Mouse (Mus musculus): ENCODE results near the gene Diablo. TPM values are rescaled to one million over a fixed set of nuclear protein-coding genes. Genes with fewer than 3 reads are reported as not detected.

Diablo gene
- total RNA-seq, 1 experiment = 54.1 TPM

GRCm38 (mm10) chr5:123473817-123474216 lies 50.2 kb downstream of the Diablo start:
- Histone ChIP-seq H3K9ac (ENCODE audit: insufficient read depth, low read depth, low read length, poor library complexity, severe bottlenecking) (no peak overlapping the region), H3K4me1 (ENCODE audit: control insufficient read depth in 2 of 2, insufficient read depth in 2 of 2, low read length in 2 of 2, poor library complexity in 1 of 2) (no peaks in the 10 kb centered on the region), H3K27ac (ENCODE audit: insufficient read depth, low read depth, low read length, poor library complexity, severe bottlenecking) (no peak overlapping the region), H3K4me3 (ENCODE audit: insufficient read depth in 1 of 2, low read depth in 1 of 2, low read length in 2 of 2, poor library complexity in 1 of 2, severe bottlenecking in 1 of 2) (no peak overlapping the region), H3K9me3 (ENCODE audit: control insufficient read depth, insufficient read depth, low read depth, low read length) (no peaks in the 10 kb centered on the region), H3K36me3 (ENCODE audit: control insufficient read depth, insufficient read depth, low read length, poor library complexity, severe bottlenecking) (no peaks in the 10 kb centered on the region)
- no peak for TF ChIP-seq MAFK (IDR thresholded peaks at IDR 0.05; ENCODE audit: insufficient read depth, low read depth, low read length)
- no peak for TF ChIP-seq HCFC1 (IDR thresholded peaks at IDR 0.05; ENCODE audit: borderline replicate concordance, insufficient read depth, low read length)
- TF ChIP-seq ZC3H11A (IDR thresholded peaks at IDR 0.05; ENCODE audit: borderline replicate concordance, low read depth, low read length) = no peak
- no peak for TF ChIP-seq CHD2 (IDR thresholded peaks at IDR 0.05; ENCODE audit: low read depth, low read length)
- no peak for TF ChIP-seq ZNF384 (IDR thresholded peaks at IDR 0.05; ENCODE audit: low read depth, low read length)
- in situ Hi-C loops (cut with MboI; ENCODE audit: low sequenced_read_pairs in 2 of 2, unreplicated experiment in 2 of 2) = no loop called here
- no peak for DNase-seq (ENCODE audit: low read depth, low spot score)

DNA sequence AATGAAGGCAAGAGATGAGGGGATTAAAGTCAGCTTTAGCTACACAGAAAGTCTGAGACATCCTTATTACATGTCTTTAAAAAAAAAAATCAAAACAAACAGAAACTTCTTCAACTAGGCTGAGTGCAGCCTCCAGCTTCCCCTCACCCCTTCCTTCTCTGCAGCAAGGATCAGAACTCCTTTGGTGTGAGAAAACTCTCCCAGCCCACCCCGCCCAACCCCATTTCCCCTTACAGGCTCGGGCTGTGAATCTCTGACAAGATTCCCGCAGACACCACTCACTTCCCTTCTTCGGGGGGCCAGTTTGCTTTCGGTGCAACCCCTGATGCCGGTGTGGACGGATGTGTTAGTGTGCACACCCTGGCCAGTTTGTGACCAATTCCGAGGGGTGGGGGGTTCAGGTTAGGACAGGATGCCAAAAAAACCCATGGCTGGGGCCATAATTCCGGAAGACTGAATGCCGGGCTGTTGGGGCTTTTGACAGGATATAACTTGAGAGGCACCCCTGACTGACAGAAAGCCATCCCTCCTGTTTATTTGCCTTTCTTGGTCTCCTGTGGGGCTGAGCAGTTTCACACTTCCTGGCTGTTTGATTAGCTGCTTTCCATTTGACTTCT lies 53.1 kb downstream of the Diablo start:
- Histone ChIP-seq H3K9ac (ENCODE audit: insufficient read depth, low read depth, low read length, poor library complexity, severe bottlenecking) (no peak overlapping the region), H3K4me1 (ENCODE audit: control insufficient read depth in 2 of 2, insufficient read depth in 2 of 2, low read length in 2 of 2, poor library complexity in 1 of 2) (no peaks in the 10 kb centered on the region), H3K4me3 (ENCODE audit: insufficient read depth in 1 of 2, low read depth in 1 of 2, low read length in 2 of 2, poor library complexity in 1 of 2, severe bottlenecking in 1 of 2) (no peak overlapping the region), H3K36me3 (ENCODE audit: control insufficient read depth, insufficient read depth, low read length, poor library complexity, severe bottlenecking) (no peaks in the 10 kb centered on the region), H3K9me3 (ENCODE audit: control insufficient read depth, insufficient read depth, low read depth, low read length) (no peaks in the 10 kb centered on the region), H3K27ac (ENCODE audit: insufficient read depth, low read depth, low read length, poor library complexity, severe bottlenecking) (no peak overlapping the region)
- no peak for DNase-seq (ENCODE audit: low read depth, low spot score)
- TF ChIP-seq ZC3H11A (IDR thresholded peaks at IDR 0.05; ENCODE audit: borderline replicate concordance, low read depth, low read length) = no peak
- TF ChIP-seq HCFC1 (IDR thresholded peaks at IDR 0.05; ENCODE audit: borderline replicate concordance, insufficient read depth, low read length) = no peak
- no peak for TF ChIP-seq ZNF384 (IDR thresholded peaks at IDR 0.05; ENCODE audit: low read depth, low read length)
- no peak for TF ChIP-seq MAFK (IDR thresholded peaks at IDR 0.05; ENCODE audit: insufficient read depth, low read depth, low read length)
- TF ChIP-seq CHD2 (IDR thresholded peaks at IDR 0.05; ENCODE audit: low read depth, low read length) = no peak
- in situ Hi-C loops (cut with MboI; ENCODE audit: low sequenced_read_pairs in 2 of 2, unreplicated experiment in 2 of 2) = no loop called here

DNA sequence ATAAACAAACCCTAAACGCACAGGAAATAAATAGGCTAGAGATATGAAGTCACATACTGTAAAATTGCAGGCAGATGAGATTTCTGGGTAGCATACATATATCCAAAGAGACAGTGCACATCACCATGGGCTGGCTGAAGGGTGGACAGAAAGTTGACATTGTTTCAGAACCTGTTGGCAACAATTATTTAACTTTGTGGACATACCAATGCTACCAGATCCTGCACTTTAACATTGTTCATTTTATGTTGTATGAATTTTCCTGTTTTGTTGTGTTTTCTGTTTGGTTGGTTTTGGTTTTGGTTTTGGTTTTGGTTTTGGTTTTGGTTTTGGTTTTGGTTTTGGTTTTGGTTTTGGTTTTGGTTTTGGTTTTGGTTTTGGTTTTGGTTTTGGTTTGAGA lies 59.3 kb downstream of the Diablo start:
- no peak for TF ChIP-seq CHD2 (IDR thresholded peaks at IDR 0.05; ENCODE audit: low read depth, low read length)
- TF ChIP-seq HCFC1 (IDR thresholded peaks at IDR 0.05; ENCODE audit: borderline replicate concordance, insufficient read depth, low read length) = no peak
- no peak for TF ChIP-seq ZC3H11A (IDR thresholded peaks at IDR 0.05; ENCODE audit: borderline replicate concordance, low read depth, low read length)
- TF ChIP-seq ZNF384 (IDR thresholded peaks at IDR 0.05; ENCODE audit: low read depth, low read length) = no peak
- Histone ChIP-seq H3K4me1 (ENCODE audit: control insufficient read depth in 2 of 2, insufficient read depth in 2 of 2, low read length in 2 of 2, poor library complexity in 1 of 2) (no peaks in the 10 kb centered on the region), H3K4me3 (ENCODE audit: insufficient read depth in 1 of 2, low read depth in 1 of 2, low read length in 2 of 2, poor library complexity in 1 of 2, severe bottlenecking in 1 of 2) (no peak overlapping the region), H3K9me3 (ENCODE audit: control insufficient read depth, insufficient read depth, low read depth, low read length) (no peaks in the 10 kb centered on the region), H3K36me3 (ENCODE audit: control insufficient read depth, insufficient read depth, low read length, poor library complexity, severe bottlenecking) (no peaks in the 10 kb centered on the region), H3K27ac (ENCODE audit: insufficient read depth, low read depth, low read length, poor library complexity, severe bottlenecking) (no peak overlapping the region), H3K9ac (ENCODE audit: insufficient read depth, low read depth, low read length, poor library complexity, severe bottlenecking) (no peak overlapping the region)
- in situ Hi-C loops (cut with MboI; ENCODE audit: low sequenced_read_pairs in 2 of 2, unreplicated experiment in 2 of 2) = no loop called here
- no peak for DNase-seq (ENCODE audit: low read depth, low spot score)

DNA sequence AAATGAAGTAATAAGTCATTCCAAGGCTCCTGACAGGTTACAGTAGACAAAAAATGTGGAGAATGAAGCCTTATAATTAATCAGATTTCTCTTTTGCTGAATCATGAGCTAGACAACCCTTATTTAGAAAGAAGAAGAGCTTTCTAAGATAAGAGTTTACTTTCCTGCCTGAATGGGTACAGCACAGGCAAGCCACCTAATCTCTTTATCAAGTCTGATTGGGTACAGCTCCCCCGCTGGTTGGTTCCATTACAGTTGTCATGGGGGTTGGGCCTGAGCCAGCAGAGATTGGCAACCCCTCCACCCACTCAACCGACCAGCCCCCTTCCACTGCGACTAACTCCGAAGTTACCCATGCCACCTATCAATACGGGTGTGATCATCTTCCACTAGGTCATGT lies 62.6 kb downstream of the Diablo start:
- Histone ChIP-seq H3K27ac (ENCODE audit: insufficient read depth, low read depth, low read length, poor library complexity, severe bottlenecking) (no peak overlapping the region), H3K36me3 (ENCODE audit: control insufficient read depth, insufficient read depth, low read length, poor library complexity, severe bottlenecking) (no peaks in the 10 kb centered on the region), H3K4me1 (ENCODE audit: control insufficient read depth in 2 of 2, insufficient read depth in 2 of 2, low read length in 2 of 2, poor library complexity in 1 of 2) (no peaks in the 10 kb centered on the region), H3K9me3 (ENCODE audit: control insufficient read depth, insufficient read depth, low read depth, low read length) (no peaks in the 10 kb centered on the region), H3K4me3 (ENCODE audit: insufficient read depth in 1 of 2, low read depth in 1 of 2, low read length in 2 of 2, poor library complexity in 1 of 2, severe bottlenecking in 1 of 2) (no peak overlapping the region), H3K9ac (ENCODE audit: insufficient read depth, low read depth, low read length, poor library complexity, severe bottlenecking) (no peak overlapping the region)
- TF ChIP-seq ZC3H11A (IDR thresholded peaks at IDR 0.05; ENCODE audit: borderline replicate concordance, low read depth, low read length) = no peak
- TF ChIP-seq HCFC1 (IDR thresholded peaks at IDR 0.05; ENCODE audit: borderline replicate concordance, insufficient read depth, low read length) = no peak
- TF ChIP-seq MAFK (IDR thresholded peaks at IDR 0.05; ENCODE audit: insufficient read depth, low read depth, low read length) = no peak
- in situ Hi-C loops (cut with MboI; ENCODE audit: low sequenced_read_pairs in 2 of 2, unreplicated experiment in 2 of 2) = no loop called here
- DNase-seq (ENCODE audit: low read depth, low spot score) = no peak

Other genes with a start within 250 kb of the Diablo start
- 8.0 and 13.7 TPM in 2 replicates for gene Bcl7a, start 180.3 kb downstream of the Diablo start, total RNA-seq (2012; rRNA removed)
- gene Mlxip, start 129.4 kb downstream of the Diablo start, total RNA-seq (2012; rRNA removed) = 8.0 and 8.2 TPM in 2 replicates
- 0.16 TPM in 1 of 2 replicates, not detected in the other for gene Lrrc43, start 34.9 kb downstream of the Diablo start, total RNA-seq (2012; rRNA removed)
- gene Il31, start 34.7 kb downstream of the Diablo start, total RNA-seq (2012; rRNA removed) = not detected in 2 replicates
- 1.2 TPM in 2 replicates for gene B3gnt4, start 13.7 kb downstream of the Diablo start, total RNA-seq (2012; rRNA removed)
- 0.94 and 1.2 TPM in 2 replicates for gene Gm49027, start 1.3 kb upstream of the Diablo start, total RNA-seq (2012; rRNA removed)
- 23.0 and 24.3 TPM in 2 replicates for gene Vps33a, start 48.9 kb upstream of the Diablo start, total RNA-seq (2012; rRNA removed)
- 10.3 and 11.8 TPM in 2 replicates for gene Clip1, start 160.4 kb upstream of the Diablo start, total RNA-seq (2012; rRNA removed)
- 33.0 and 35.2 TPM in 2 replicates for gene Zcchc8, start 196.9 kb upstream of the Diablo start, total RNA-seq (2012; rRNA removed)
- 93.2 and 106 TPM in 2 replicates for gene Rsrc2, start 225.2 kb upstream of the Diablo start, total RNA-seq (2012; rRNA removed)
- gene Kntc1, start 225.5 kb upstream of the Diablo start, total RNA-seq (2012; rRNA removed) = 71.3 and 75.8 TPM in 2 replicates